Mouse (Mus musculus) heart, embryonic 14.5 days (tissue): Measurements from ENCODE around the gene Ly86. TPM values are rescaled to one million over a fixed set of nuclear protein-coding genes. Genes with fewer than 3 reads are reported as not detected.

Source experiments
- ATAC-seq: fragments of 200-750 bp; cut with Nextera tagmentation; 2 replicates; pipeline ENCODE4 v1.8.0; 2017; ENCODE audit warnings: low read depth, moderate TSS enrichment; ENCODE audit not compliant: insufficient number of reproducible peaks, insufficient read depth, low FRiP score
- H3K27ac ChIP-seq, 2 experiments: fragments of 200-500 bp in 1 of 2; fragments of 300-500 bp in 1 of 2; sonication (generic) in 1 of 2; replicated peaks in 1 of 2; 2 replicates each; pipeline ENCODE4 v1.5.1; 2012 to 2014; ENCODE audit warnings: low read depth in 2 of 2, low read length in 2 of 2, control low read depth in 1 of 2, mild to moderate bottlenecking in 1 of 2, mixed read lengths in 1 of 2; ENCODE audit not compliant: control insufficient read depth in 1 of 2, insufficient read depth in 1 of 2
- H3K27me3 ChIP-seq: fragments of 300-500 bp; sonication (generic); 2 replicates; pipeline ENCODE4 v1.6.1; 2014; ENCODE audit warnings: mild to moderate bottlenecking, low read length, control low read depth; ENCODE audit not compliant: control insufficient read depth, insufficient read depth
- H3K36me3 ChIP-seq: fragments of 300-500 bp; sonication (generic); 2 replicates; pipeline ENCODE4 v1.6.1; 2014; ENCODE audit warnings: mild to moderate bottlenecking, control low read depth, low read length, mixed read lengths; ENCODE audit not compliant: control insufficient read depth, insufficient read depth
- H3K4me1 ChIP-seq, 2 experiments: fragments of 200-500 bp in 1 of 2; fragments of 300-500 bp in 1 of 2; sonication (generic) in 1 of 2; 2 replicates each; pipeline ENCODE4 v1.6.1; 2012 to 2014; ENCODE audit warnings: low read length in 2 of 2, control low read depth in 1 of 2, mixed read lengths in 1 of 2; ENCODE audit not compliant: control insufficient read depth in 2 of 2, insufficient read depth in 2 of 2
- H3K4me2 ChIP-seq: fragments of 300-500 bp; sonication (generic); 2 replicates; pipeline ENCODE4 v1.6.1; 2014; ENCODE audit warnings: mild to moderate bottlenecking, low read length
- H3K4me3 ChIP-seq, 2 experiments: fragments of 200-500 bp in 1 of 2; fragments of 300-500 bp in 1 of 2; sonication (generic) in 1 of 2; 2 replicates each; pipeline ENCODE4 v1.5.1; 2012 to 2014; ENCODE audit warnings: low read length in 2 of 2, mild to moderate bottlenecking in 2 of 2, control low read depth in 1 of 2, low read depth in 1 of 2, moderate library complexity in 1 of 2; ENCODE audit not compliant: control insufficient read depth in 1 of 2, insufficient read depth in 1 of 2
- H3K9ac ChIP-seq: fragments of 300-500 bp; sonication (generic); 2 replicates; pipeline ENCODE4 v1.6.1; 2014; ENCODE audit warnings: mild to moderate bottlenecking, low read length
- H3K9me3 ChIP-seq: fragments of 300-500 bp; sonication (generic); 2 replicates; pipeline ENCODE4 v1.6.1; 2016; ENCODE audit warnings: low read length, control low read depth; ENCODE audit not compliant: control insufficient read depth
- whole genome bisulfite sequencing: fragments of 180-500 bp; shearing (Covaris S2); extraction: QIAGEN DNeasy Blood & Tissue Kit; methylation state at CpG from one replicate; pipeline ENCODE4 v1.1.7; 2014; 5-methylcytosine and 5-hydroxymethylcytosine counted together
- polyA plus RNA-seq: library from polyadenylated mRNA; unstranded; fragments of >200 nt; fragmentation: Nextera tagmentation; extraction: Ambion mirVana; gene quantifications from 2 replicates; pipeline ENCODE4 v1.2.1, GENCODE M21; 2014

The Ly86 gene
- polyA plus RNA-seq, 1 experiment from 2014 or later: 9.4 TPM

- no peak overlapping the region for H3K27ac ChIP-seq
- H3K4me1 ChIP-seq: peaks cover 46 to 71% of the 10 kb centered on the region in 2 experiments
- no peaks in the 10 kb centered on the region for H3K9me3 ChIP-seq
- no peak overlapping the region for H3K9ac ChIP-seq
- no peak overlapping the region for H3K4me2 ChIP-seq
- H3K36me3 ChIP-seq: no peaks in the 10 kb centered on the region
- no peak for ATAC-seq
- 87% methylated on average over 5 of the region's 5 CpGs for WGBS
- no peak overlapping the region for H3K4me3 ChIP-seq
- H3K27me3 ChIP-seq: no peaks in the 10 kb centered on the region
These were observed 113.5 kb downstream of the Ly86 start for GRCm38 (mm10) chr13:37458557-37458956.

GRCm38 (mm10) chr13:37459022-37459421 lies 114.0 kb downstream of the Ly86 start:
- WGBS: 72% methylated on average over 10 of the region's 10 CpGs
- Histone ChIP-seq H3K4me1 (peaks cover 44 to 67% of the 10 kb centered on the region in 2 experiments), H3K4me2 (no peak overlapping the region), H3K27me3 (no peaks in the 10 kb centered on the region), H3K27ac (no peak overlapping the region), H3K9ac (no peak overlapping the region), H3K9me3 (no peaks in the 10 kb centered on the region), H3K36me3 (no peaks in the 10 kb centered on the region), H3K4me3 (no peak overlapping the region)
- no peak for ATAC-seq

DNA sequence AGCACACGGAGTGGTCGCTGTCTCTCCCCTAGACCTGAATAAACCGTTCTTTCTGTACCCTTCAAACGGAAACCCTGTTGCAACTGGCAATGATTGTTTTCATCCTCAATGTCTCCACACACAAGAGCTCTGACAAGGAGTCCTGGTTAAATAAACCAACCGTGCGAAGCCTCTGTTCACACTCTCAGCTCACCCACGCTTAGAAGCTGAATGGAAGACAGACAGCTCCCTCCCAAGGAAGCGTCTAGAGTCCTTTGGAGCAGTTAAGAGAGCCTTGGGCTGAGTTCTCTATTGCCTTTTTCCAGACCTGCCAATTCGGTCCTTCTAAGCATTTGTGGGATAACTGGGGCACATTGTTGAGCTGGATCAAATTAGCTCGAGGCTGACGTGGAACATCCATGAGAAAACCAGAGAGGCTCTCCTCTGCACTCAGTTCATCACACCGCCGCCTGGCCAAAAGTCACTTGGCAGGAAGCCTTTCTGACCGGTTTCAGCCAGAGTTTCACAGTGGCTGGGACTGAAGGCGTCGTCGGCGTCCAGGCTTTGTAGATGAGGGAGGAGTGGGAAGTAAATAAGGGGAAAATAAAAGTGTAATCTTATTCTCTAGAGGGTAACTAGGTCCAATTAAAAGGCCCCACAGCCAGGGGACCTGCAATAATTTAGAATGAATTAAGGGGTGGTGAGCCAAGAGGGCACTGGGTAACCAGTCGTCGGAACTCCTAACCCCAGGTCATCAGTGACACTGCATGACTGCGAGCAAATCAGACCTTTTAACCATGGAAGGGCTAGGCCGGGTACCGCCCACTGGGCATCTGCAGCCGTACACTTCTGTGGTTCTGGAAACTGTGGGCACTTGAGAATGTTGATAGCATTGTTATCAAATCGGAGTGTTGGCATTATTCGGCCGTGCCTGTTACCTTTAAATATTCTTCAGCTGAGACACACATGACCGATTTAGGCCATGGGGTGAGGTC lies 115.2 kb downstream of the Ly86 start:
- Histone ChIP-seq H3K27ac (peak overlapping the region; percentile 56 to 66), H3K4me2 (peak overlapping the region; percentile 0; the same call in 1 of the 2 replicates)
- ATAC-seq: peak; percentile 41; the same call in 1 of the 2 replicates

DNA sequence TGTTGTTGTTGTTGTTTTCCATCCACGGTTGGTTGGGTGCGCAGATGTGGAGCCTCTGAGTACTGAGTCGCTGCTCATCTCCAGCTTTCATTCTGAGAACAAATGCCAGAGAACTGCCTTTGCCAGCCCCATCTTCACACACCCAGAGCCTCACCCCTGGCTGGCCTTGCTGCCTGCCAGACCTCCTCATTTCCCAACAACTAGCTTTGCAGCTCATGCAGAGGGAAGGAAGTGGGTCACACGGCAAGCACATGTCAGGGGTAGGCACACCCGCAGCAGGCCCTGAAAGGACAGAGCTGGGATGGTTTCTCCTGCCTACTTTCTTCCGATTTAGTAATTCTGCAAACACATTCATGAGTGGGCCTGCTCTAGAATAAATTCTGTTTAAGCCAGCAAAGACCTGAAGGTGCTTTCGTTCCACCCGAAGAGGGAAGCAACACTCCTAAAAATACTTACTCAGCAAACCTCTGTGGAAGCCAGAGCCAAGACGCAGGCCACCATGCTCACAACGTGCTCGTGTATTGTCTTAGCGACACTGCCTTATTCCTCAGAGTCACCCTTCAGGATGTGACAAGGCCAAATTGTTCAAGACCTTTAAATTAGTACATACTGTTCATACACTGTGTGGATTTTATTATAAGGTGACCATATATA lies 117.2 kb downstream of the Ly86 start:
- Histone ChIP-seq H3K9me3 (no peaks in the 10 kb centered on the region), H3K4me1 (peaks cover 27 to 41% of the 10 kb centered on the region in 2 experiments), H3K27me3 (no peaks in the 10 kb centered on the region), H3K4me2 (no peak overlapping the region), H3K27ac (peak overlapping the region in 1 of 2 experiments; percentile 56; a peak in 2 of 4 replicates), H3K4me3 (no peak overlapping the region), H3K9ac (no peak overlapping the region), H3K36me3 (no peaks in the 10 kb centered on the region)
- no peak for ATAC-seq
- 90% methylated on average over 12 of the region's 12 CpGs for WGBS

More for the DNA sequence above, 115.2 kb downstream of the Ly86 start:
- WGBS: 47% methylated on average over 28 of the region's 28 CpGs
- H3K4me1 ChIP-seq: peaks cover 38 to 60% of the 10 kb centered on the region in 2 experiments
- H3K27me3 ChIP-seq: no peaks in the 10 kb centered on the region
- no peak overlapping the region for H3K4me3 ChIP-seq
- H3K9me3 ChIP-seq: no peaks in the 10 kb centered on the region
- no peak overlapping the region for H3K9ac ChIP-seq
- no peaks in the 10 kb centered on the region for H3K36me3 ChIP-seq

GRCm38 (mm10) chr13:37465710-37466109 lies 120.7 kb downstream of the Ly86 start:
- H3K27ac ChIP-seq: no peak overlapping the region
- H3K4me2 ChIP-seq: no peak overlapping the region
- H3K4me3 ChIP-seq: no peak overlapping the region
- no peaks in the 10 kb centered on the region for H3K9me3 ChIP-seq
- WGBS: 70% methylated on average over 6 of the region's 6 CpGs
- peaks cover 22 to 37% of the 10 kb centered on the region in 2 experiments for H3K4me1 ChIP-seq
- H3K36me3 ChIP-seq: no peaks in the 10 kb centered on the region
- H3K9ac ChIP-seq: no peak overlapping the region
- ATAC-seq: no peak
- no peaks in the 10 kb centered on the region for H3K27me3 ChIP-seq

DNA sequence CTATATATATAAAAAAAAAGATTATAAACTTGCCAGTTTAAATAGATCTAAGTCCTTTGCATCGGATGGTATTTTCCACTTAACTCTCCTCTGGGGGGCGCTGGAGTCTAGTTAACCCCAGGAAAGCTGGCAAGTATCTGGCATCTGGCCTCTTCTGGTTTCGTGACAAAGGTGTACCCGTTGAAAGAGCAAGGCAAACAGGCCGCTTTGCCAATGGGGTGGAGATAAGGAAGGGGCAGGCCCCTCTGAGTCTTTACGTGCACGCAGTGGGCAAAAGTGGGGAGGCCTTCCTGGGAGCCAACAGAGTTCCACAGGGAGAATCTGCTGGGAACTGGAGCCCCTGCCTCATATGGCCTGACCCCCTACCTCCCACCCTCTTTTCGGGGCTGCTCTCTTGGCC lies 122.8 kb downstream of the Ly86 start:
- no peaks in the 10 kb centered on the region for H3K36me3 ChIP-seq
- peaks cover 15 to 20% of the 10 kb centered on the region in 2 experiments for H3K4me1 ChIP-seq
- peak overlapping the region; percentile 13; the same call in 1 of the 2 replicates for H3K9ac ChIP-seq
- peak overlapping the region; percentile 24 for H3K4me2 ChIP-seq
- 8% methylated on average over 8 of the region's 8 CpGs for WGBS
- no peak overlapping the region for H3K4me3 ChIP-seq
- no peaks in the 10 kb centered on the region for H3K9me3 ChIP-seq
- ATAC-seq: no peak
- 0 out of 4 replicates have a peak overlapping the region, but pooled peaks of 1 of the 2 experiments have one; percentile 16 for H3K27ac ChIP-seq
- H3K27me3 ChIP-seq: no peaks in the 10 kb centered on the region
